Mouse (Mus musculus): ENCODE results near the gene Echdc3.

GRCm38 (mm10) chr2:6186913-6187312 lies 25.9 kb downstream of the Echdc3 start:
- no peak for TF ChIP-seq CTCF (conservative IDR thresholded peaks at IDR 0.05; ENCODE audit: low read length)
- TF ChIP-seq POU5F1 (IDR thresholded peaks at IDR 0.05; ENCODE audit: borderline replicate concordance, low read length) = no peak
